Mouse (Mus musculus) kidney, postnatal 25 days (tissue): Measurements from ENCODE around the gene Spint5.

Experiments used
- DNase-seq, 2 experiments: peaks; one replicate each; pipeline ENCODE4 v3.0.0; 2021; ENCODE audit warnings: mixed read lengths in 2 of 2

The Spint5 gene

DNA sequence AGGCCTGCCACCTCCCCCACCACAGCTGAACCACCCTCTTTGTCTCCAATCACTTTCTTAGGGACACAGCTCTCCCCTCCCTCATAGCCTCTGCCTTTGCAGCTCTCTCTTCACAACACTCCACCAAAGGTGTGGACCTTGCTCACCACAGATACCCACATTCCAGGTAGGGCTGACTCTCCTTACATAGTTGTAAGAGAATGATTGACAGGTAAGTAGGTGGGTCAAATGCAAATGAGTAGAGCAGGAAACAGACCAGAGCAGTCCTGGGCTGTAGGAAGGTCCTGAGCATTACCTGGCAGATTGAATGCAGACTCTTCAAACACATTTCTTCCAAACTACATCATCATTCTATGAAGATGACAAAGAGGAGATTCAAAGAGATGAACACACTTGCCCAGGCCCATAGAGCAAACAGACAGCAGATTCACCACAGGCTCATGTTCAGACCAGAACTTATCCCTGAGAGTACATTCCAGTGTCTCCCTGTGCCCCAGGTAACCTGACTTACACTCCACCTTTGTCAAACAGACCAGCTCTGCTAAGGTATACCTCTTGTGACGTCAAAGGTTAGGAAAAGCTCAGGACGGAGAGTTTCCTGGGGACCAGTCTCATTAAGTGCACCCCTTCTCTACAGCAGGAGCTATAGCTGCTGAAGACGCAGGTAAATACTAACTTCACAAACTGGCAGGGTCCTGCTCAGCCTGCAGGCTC, 22.4 kb downstream of the Spint5 start:
- DNase-seq, result no peak

DNA sequence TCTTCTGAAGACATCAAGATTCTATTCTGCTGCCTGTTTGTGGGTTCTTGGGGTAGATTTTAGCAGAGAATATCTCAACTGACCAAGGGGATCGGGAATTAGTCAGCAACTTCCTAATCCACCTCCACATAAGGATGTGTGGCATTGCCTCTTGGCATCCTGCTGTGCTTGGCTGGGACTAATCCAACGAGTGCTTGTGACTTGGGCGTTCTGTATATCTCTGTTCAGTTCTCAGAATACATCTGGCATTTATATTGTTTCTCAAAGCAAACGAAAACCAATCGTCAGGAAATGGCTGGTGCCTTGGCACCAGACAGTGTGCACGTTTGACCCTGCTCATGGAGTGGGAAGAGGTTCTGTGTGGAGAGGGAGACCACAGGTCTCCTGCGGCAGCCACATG, 24.8 kb downstream of the Spint5 start:
- DNase-seq, result no peak

DNA sequence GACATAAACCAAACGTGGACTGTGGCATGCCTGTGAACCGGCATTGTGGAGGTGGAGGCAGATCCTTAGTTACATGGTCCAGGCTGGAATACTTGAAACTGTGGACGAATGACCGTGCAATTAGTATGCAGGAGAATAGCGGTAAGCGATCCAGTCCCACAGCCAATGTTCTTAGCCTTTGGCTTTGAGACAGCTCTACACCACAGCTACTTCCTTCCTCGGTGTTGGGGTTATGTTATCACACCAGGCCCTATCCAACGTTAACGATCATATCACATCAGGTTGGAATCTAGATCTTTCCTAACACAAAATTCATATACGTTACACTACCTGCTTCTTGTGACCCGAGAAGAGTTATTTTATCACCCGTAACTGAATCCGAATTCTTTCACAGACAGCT, 29.9 kb downstream of the Spint5 start:
- no peak for DNase-seq

DNA sequence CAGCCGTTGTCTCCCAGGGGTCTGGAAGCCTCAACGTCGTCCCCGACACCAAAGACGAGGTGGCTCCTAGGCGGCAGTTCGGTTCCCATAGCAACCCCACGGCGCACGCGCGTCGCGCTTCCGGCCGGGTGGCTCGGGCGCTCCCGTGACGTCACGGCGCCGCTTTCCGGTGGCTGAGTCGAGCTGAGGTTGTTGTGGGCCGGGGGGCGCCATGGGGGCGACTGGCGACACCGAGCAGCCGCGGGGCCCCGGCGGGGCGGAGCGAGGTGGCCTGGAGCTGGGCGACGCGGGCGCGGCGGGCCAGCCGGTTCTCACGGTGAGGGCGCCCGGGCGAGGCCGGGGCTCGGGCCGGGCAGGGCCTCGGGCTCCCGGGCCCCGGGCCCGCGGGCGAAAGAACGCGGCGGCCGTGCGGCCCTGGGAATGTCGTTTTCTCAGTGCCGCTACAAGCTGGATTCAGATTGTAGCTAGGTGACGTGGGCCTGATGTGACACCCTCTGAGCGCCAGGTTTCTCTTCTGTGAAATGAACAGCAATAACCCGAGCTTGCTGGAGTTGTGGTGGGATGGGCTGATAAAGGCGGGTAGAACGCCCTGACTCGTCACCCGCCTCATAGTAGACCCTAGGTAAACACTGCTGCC, 30.9 kb downstream of the Spint5 start, which contains the start of the genes Wfdc3 and Dnttip1:
Gene Wfdc3 (minus strand): TSS at position 89 of the 637 bp plus-strand sequence.
Gene Dnttip1 (plus strand): TSS at position 141 of the 637 bp plus-strand sequence.
- peak; percentile 95 to 96 for DNase-seq

DNA sequence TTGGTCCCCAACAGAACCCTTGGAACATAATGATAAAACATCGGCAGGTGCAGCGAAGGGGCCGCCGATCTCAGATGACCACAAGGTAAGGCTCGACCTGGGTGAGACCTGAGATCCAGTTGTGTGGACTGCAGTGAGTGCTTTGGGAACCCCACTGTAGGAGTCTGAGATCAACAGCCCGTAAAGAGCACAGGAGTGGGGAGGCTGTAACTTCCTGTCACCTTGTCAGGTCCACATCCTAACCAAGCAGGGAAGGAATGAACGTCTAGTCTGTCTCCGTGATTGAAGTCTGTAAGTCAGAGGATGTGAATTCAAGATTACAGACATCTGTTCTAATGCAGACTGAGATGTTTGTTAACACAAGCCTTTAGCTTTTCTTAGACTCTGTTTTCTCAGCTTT, 31.6 kb downstream of the Spint5 start:
- peak in 1 of 2 experiments; percentile 40 for DNase-seq

DNA sequence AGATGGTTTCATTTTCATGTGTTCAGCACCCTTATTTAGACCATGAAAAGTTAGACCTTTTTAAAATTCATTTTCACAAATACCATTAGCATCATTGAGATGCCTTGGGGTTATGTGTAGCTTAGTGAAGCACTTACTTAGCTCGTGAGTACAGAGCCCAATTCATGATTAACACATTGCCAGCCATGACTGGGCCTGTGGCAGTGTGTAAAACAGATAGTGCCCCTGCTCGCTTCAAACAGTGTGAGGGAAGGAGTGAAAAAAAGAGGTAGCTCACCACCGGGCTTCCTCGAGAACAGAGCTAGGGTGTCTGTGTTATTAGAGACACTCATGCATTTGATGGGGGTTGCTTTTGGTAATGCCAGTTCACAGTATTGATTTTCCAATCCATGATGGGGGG, 33.1 kb downstream of the Spint5 start:
- no peak for DNase-seq

DNA sequence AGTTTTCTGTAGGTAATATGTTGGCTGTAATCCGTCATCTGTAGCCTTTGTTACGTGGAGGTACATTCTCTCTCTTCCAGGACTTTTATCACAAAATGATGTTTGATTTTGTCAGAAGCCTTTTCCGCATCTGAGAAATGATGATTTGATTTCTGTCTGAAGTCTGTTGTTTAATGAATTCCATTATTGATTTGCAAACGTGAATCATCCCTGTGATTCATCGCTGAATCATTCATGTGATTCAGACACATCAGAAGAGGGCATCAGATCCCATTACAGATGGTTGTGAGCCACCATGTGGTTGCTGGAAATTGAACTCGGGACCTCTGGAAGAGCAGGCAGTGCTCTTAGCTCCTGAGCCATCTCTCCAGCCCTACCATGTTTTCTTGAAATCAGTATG, 33.9 kb downstream of the Spint5 start:
- no peak for DNase-seq

DNA sequence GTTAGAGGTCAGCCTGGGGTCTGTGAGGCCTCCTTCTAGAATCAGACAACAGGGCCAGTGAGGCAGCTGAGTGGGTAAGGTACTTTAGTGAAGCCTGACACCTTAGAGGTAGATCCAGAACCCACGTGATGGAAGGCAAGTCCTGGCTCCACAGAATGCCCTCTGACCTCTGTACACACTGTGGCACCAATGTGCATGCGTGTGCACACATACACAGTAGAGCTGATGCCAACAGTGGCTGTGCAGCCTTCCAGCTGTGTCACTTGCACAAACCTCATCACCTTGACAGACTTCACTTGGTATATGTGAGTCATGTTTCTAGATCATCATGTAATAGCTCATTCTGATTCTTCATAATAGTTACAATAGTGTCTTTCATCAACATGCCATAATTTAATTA, 37.3 kb downstream of the Spint5 start:
- no peak for DNase-seq

DNA sequence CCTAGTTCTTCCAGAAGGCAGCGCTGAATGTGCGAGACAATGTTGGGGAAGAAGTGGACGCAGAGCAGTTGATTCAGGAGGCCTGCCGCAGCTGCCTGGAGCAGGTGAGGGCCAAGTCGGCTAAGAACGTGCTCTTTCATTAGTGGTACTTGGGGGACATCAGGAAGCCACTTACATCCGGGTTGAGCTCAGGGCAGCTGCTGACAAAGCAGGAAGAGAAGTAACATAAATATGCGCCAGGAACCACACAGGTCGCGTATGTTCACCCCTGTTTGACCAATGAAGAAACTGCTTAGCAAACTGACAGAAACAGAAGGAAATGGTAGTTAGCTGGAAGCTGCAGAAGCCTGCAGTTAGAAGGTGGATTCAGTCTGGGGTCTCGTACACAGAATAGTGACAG, 39.0 kb downstream of the Spint5 start:
- DNase-seq, result no peak

DNA sequence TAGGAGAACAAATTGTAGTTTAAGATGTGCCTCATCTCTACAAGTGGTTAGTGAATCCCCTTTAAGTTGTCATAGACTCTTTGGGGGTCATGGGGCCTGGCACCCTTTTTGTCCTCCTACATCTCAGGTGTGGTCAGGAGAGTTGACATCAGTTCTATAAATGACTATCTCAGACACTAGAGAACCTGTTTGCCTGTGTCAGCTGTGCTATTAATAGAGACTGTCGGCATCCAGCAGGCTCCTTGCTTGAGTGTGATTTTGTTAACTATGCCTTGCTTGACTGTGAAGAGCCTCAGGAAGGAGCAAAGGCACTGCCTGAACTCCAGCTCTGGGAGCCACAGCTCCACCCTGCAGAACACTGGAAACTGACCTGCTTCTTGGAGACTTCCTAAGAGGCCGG, 39.7 kb downstream of the Spint5 start:
- DNase-seq, result no peak

DNA sequence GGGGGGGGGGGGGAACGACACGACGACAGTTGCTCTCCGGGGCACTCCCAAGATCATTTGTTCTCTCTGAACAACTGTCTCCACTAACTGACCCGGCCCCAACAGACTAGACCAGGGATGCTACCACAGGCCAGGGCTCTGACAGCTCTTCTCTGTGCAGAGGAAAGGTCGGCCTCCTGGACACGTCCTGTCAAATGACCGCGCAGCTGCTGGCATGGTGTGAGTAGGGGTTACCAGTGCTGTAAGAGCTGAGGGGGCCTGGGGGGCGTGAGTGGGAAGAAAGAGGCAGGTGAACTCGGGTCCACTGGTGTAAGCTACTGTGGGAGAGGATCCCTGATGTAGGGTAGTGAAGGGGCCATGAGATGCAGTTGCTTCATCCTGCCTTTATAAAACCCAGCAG, 42.7 kb downstream of the Spint5 start:
- DNase-seq, result no peak

DNA sequence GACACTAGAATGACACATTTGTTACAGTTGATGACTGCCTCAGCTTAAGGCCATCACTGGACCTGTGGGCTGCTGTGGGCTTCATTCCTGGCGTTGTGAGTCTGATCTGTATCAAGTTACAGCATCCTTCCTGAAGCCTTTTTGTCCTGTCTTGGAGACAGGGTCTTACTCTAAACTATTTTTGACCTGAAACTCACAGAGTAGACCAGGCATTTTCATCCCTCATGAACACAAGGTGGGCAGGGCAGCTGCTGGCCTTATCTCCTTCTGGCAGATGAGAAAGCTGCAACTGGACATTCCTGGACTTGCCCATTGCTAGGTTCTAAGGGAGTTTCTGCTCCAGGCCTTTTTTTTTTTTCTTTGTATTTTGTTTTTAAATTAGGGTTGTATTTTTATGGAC, 43.6 kb downstream of the Spint5 start:
- DNase-seq, result no peak

DNA sequence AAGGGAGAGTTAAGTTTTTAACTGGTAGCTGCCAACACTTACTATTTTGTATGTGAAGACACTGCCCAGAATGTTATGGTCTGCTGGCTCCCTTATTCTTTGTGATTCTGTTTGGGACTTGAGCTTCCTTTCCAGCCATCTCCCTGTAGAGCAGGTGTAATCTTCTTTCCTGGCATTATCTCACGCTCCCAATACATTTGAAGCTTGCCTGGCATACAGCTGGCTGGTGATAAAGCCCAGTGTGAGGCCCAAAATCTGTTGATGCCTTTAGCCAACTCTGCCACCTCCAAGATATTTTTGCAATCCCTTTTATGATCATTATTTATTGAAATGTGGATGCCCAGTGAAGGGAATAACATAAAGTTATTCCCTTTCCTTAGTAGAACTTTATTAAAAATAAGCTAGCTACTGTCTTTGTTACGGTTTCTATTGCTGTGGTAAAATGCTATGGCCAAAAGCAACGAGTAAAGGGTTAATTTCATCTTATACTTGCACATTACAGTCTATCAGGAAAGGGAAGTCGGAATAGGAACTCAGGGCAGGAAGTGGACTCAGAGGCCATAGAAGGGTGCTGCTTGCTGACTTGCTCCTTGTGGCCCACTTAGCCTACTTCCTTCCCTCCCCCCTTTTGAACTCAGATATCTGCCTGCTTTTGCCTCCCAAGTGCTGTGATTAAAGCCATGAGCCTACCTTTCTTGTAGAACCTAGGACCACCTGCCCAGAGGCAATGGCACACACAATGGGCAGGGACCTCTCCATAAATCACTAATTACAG, 45.1 kb downstream of the Spint5 start:
- no peak for DNase-seq

DNA sequence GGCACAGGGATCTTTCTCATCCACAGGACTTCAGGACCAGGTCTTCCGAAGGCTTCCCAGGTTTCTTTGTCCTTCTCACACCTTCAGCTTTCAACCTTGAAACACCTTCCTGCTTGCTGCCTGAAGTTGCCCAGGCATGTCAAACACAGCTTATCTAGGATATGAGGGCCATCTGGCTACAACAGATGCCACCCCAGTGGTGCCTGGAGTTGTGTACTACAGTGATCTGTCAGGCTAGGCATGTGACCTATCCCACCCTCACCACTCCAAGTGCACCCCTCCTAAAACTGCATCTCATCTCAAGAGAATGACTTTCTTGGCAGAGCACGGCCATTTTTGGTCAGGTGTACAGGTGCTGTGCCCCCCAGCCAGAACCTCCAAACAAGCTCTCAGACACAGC, 46.4 kb downstream of the Spint5 start:
- DNase-seq, result no peak

DNA sequence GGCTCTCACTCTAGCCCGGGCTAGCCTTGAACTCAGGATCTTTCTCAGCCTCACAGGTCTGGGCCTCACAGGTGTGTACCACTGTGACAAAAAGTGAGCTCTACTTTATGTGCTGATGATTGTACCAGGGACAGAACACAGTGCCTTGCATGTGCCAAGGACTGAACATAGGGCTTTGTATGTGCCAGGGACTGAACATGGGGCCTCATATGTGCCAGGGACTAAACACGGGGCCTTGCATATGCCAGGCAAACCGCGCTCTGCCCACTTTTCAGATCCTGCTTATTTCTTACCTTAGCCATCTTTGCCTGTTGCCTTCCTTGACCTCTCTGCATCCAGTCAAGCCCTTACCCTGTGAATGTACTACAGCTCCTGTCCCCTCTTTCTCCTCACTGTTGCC, 46.9 kb downstream of the Spint5 start:
- no peak for DNase-seq

DNA sequence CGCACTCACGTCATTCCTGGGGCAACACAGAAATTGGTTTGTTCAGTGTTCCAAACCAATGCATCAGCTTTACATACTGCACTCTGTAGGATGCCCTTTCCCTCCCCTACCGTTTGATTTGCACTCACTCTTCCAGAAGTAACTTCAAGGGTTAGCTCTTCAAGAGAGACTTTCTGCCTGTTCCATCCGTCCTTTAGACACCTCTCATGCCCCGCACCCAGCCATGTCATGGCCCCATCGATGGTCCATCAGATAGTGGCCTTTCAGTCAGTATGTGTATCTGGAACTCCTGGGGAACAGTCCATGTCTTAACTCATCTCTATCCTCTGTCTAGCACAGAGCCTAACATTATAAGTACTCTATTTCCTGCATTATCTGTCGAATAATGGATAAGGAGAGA, 47.5 kb downstream of the Spint5 start:
- DNase-seq, result no peak

DNA sequence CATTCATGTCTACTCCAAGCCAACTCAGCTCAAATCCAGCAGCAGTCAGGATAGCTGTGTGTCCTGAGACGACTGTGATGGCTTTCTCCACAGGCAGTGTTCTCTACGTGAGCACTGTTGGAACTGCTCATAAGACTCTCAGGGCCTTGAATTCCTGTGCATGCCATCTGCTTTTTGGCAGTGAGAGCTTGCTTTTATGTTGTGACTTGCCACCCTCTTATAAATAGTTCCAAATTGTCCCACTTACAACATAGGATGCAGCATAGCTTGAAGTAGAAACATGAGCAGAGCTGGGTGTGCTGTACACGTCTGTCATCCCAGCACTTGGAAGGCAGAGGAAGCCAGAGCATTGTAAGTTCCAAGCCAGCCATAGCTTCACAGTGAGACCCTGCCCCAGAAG, 50.7 kb downstream of the Spint5 start:
- no peak for DNase-seq
